Mouse (Mus musculus) intestine, embryonic 15.5 days (tissue): ENCODE measurements around the gene Stxbp3. TPM values are rescaled to one million over a fixed set of nuclear protein-coding genes. Genes with fewer than 3 reads are reported as not detected.
"Not testable (repeated sequence)": the region's sequence is repeated elsewhere in the genome, so short reads cannot be mapped to it uniquely, and the experiment has no call there.

Source experiments
- ATAC-seq: fragments of 200-750 bp; cut with Nextera tagmentation; 2 replicates; pipeline ENCODE4 v1.8.0; 2017; ENCODE audit warnings: moderate TSS enrichment, moderate library complexity
- H3K27ac ChIP-seq: fragments of 300-500 bp; sonication (generic); 2 replicates; pipeline ENCODE4 v1.5.1; 2015; ENCODE audit warnings: mild to moderate bottlenecking, inconsistent platforms
- H3K27me3 ChIP-seq: fragments of 300-500 bp; sonication (generic); replicated peaks from 2 replicates; pipeline ENCODE4 v1.6.1; 2015; ENCODE audit warnings: inconsistent platforms
- H3K36me3 ChIP-seq: fragments of 300-500 bp; sonication (generic); 2 replicates; pipeline ENCODE4 v1.6.1; 2015; ENCODE audit warnings: inconsistent platforms
- H3K4me1 ChIP-seq: fragments of 300-500 bp; sonication (generic); replicated peaks from 2 replicates; pipeline ENCODE4 v1.6.1; 2015; ENCODE audit warnings: inconsistent platforms
- H3K4me2 ChIP-seq: fragments of 300-500 bp; sonication (generic); replicated peaks from 2 replicates; pipeline ENCODE4 v1.6.1; 2015; ENCODE audit warnings: mild to moderate bottlenecking, inconsistent platforms
- H3K4me3 ChIP-seq: fragments of 300-500 bp; sonication (generic); replicated peaks from 2 replicates; pipeline ENCODE4 v1.5.1; 2015; ENCODE audit warnings: inconsistent platforms
- H3K9ac ChIP-seq: fragments of 300-500 bp; sonication (generic); 2 replicates; pipeline ENCODE4 v1.6.1; 2015; ENCODE audit warnings: inconsistent platforms
- H3K9me3 ChIP-seq: fragments of 300-500 bp; sonication (generic); 2 replicates; pipeline ENCODE4 v1.6.1; 2016; ENCODE audit warnings: inconsistent platforms
- WGBS: fragments of 180-500 bp; shearing (Covaris S2); methylation state at CpG from one replicate; pipeline ENCODE4 v1.1.7; 2015; 5-methylcytosine and 5-hydroxymethylcytosine counted together
- polyA plus RNA-seq: library from polyadenylated mRNA; unstranded; fragments of >200 nt; fragmentation: Nextera tagmentation; extraction: Ambion mirVana; gene quantifications from 2 replicates; pipeline ENCODE4 v1.2.1, GENCODE M21; 2015

Gene Stxbp3
- 44.3 and 46.0 TPM in 2 replicates for polyA plus RNA-seq

- no peaks in the 10 kb centered on the region for H3K27me3 ChIP-seq
- H3K4me3 ChIP-seq = peak within 1 kb of the TSS; percentile 86
- under 1% methylated on average over 56 of the region's 56 CpGs for WGBS
- H3K9me3 ChIP-seq = no peaks in the 10 kb centered on the region
- H3K27ac ChIP-seq = peak within 1 kb of the TSS; percentile 91
- H3K4me2 ChIP-seq = peak within 1 kb of the TSS; percentile 59
- H3K9ac ChIP-seq = peak within 1 kb of the TSS; percentile 77
- ATAC-seq = peak; percentile 98
- no peaks in the 10 kb centered on the region for H3K36me3 ChIP-seq
- peaks cover 16% of the 10 kb centered on the region; the same call in 1 of the 2 replicates for H3K4me1 ChIP-seq
These were observed at the start of gene Stxbp3 for GRCm38 (mm10) chr3:108840000-108840715. Stxbp3 (minus strand) TSS chr3:108840526.

GRCm38 (mm10) chr3:108889908-108890307, 49.6 kb upstream of the Stxbp3 start, which contains the start of gene Fndc7:
Fndc7 (minus strand) TSS chr3:108890008.
- Histone ChIP-seq H3K4me3 (no peak within 1 kb of the TSS), H3K4me2 (no peak within 1 kb of the TSS), H3K9me3 (no peaks in the 10 kb centered on the region), H3K36me3 (no peaks in the 10 kb centered on the region), H3K27me3 (no peaks in the 10 kb centered on the region), H3K4me1 (peaks cover 7% of the 10 kb centered on the region), H3K27ac (no peak within 1 kb of the TSS), H3K9ac (no peak within 1 kb of the TSS)
- no peak for ATAC-seq
- 90% methylated on average over 1 of the region's 1 CpGs for WGBS

GRCm38 (mm10) chr3:108887618-108887975, 47.3 kb upstream of the Stxbp3 start:
- no peak overlapping the region for H3K4me3 ChIP-seq
- peak overlapping the region; percentile 81; the same call in 1 of the 2 replicates for H3K27ac ChIP-seq
- no peak overlapping the region for H3K9ac ChIP-seq
- ATAC-seq = no peak
- H3K4me1 ChIP-seq = peaks cover 11% of the 10 kb centered on the region
- H3K9me3 ChIP-seq = no peaks in the 10 kb centered on the region
- H3K36me3 ChIP-seq = no peaks in the 10 kb centered on the region
- H3K4me2 ChIP-seq = no peak overlapping the region
- H3K27me3 ChIP-seq = no peaks in the 10 kb centered on the region
- WGBS = 88% methylated on average over 3 of the region's 3 CpGs

- Histone ChIP-seq H3K9me3 (no peaks in the 10 kb centered on the region), H3K36me3 (no peaks in the 10 kb centered on the region), H3K4me3 (no peak overlapping the region), H3K4me2 (no peak overlapping the region), H3K27ac (peak overlapping the region; percentile 81), H3K27me3 (no peaks in the 10 kb centered on the region), H3K9ac (no peak overlapping the region), H3K4me1 (peaks cover 11% of the 10 kb centered on the region)
- WGBS = 55% methylated on average over 12 of the region's 12 CpGs
- no peak for ATAC-seq
These were observed 46.8 kb upstream of the Stxbp3 start for GRCm38 (mm10) chr3:108886934-108887617.

- H3K4me1 ChIP-seq = peaks cover 17% of the 10 kb centered on the region
- 35% methylated on average over 9 of the region's 9 CpGs for WGBS
- no peak overlapping the region for H3K4me3 ChIP-seq
- no peaks in the 10 kb centered on the region for H3K9me3 ChIP-seq
- H3K27ac ChIP-seq = peak overlapping the region; percentile 81
- H3K9ac ChIP-seq = no peak overlapping the region
- peak; percentile 85 for ATAC-seq
- H3K4me2 ChIP-seq = peak overlapping the region; percentile 22; the same call in 1 of the 2 replicates
- H3K27me3 ChIP-seq = no peaks in the 10 kb centered on the region
- H3K36me3 ChIP-seq = no peaks in the 10 kb centered on the region
These were observed 45.6 kb upstream of the Stxbp3 start for GRCm38 (mm10) chr3:108885686-108886530.

GRCm38 (mm10) chr3:108884706-108885289, 44.5 kb upstream of the Stxbp3 start:
- no peak overlapping the region for H3K9ac ChIP-seq
- WGBS = 58% methylated on average over 8 of the region's 8 CpGs
- no peaks in the 10 kb centered on the region for H3K36me3 ChIP-seq
- no peak for ATAC-seq
- no peak overlapping the region for H3K4me3 ChIP-seq
- no peaks in the 10 kb centered on the region for H3K27me3 ChIP-seq
- peaks cover 19% of the 10 kb centered on the region for H3K4me1 ChIP-seq
- H3K4me2 ChIP-seq = no peak overlapping the region
- no peaks in the 10 kb centered on the region for H3K9me3 ChIP-seq
- H3K27ac ChIP-seq = 0 out of 2 replicates have a peak overlapping the region, but pooled peaks have one; percentile 15

- Histone ChIP-seq H3K4me3 (no peak overlapping the region), H3K9me3 (no peaks in the 10 kb centered on the region), H3K9ac (no peak overlapping the region), H3K27me3 (no peaks in the 10 kb centered on the region), H3K4me2 (no peak overlapping the region), H3K4me1 (peaks cover 22% of the 10 kb centered on the region), H3K27ac (no peak overlapping the region), H3K36me3 (no peaks in the 10 kb centered on the region)
- no peak for ATAC-seq
- 91% methylated on average over 2 of the region's 2 CpGs for WGBS
These were observed 42.7 kb upstream of the Stxbp3 start for GRCm38 (mm10) chr3:108883067-108883466.

GRCm38 (mm10) chr3:108881873-108882272, 41.5 kb upstream of the Stxbp3 start:
- WGBS = 32% methylated on average over 4 of the region's 4 CpGs
- not testable (repeated sequence) for H3K36me3 ChIP-seq, ATAC-seq, H3K4me2 ChIP-seq, H3K27ac ChIP-seq, H3K9me3 ChIP-seq, H3K9ac ChIP-seq, H3K4me3 ChIP-seq, H3K27me3 ChIP-seq
- H3K4me1 ChIP-seq = peaks cover 22% of the 10 kb centered on the region

GRCm38 (mm10) chr3:108880544-108881507, 40.5 kb upstream of the Stxbp3 start:
- H3K27ac ChIP-seq = peak overlapping the region; percentile 74
- ATAC-seq = peak; percentile 89
- peak overlapping the region; percentile 31; the same call in 1 of the 2 replicates for H3K4me2 ChIP-seq
- no peak overlapping the region for H3K4me3 ChIP-seq
- H3K4me1 ChIP-seq = peaks cover 16% of the 10 kb centered on the region; the same call in 1 of the 2 replicates
- no peaks in the 10 kb centered on the region for H3K27me3 ChIP-seq
- no peak overlapping the region for H3K9ac ChIP-seq
- no peaks in the 10 kb centered on the region for H3K9me3 ChIP-seq
- H3K36me3 ChIP-seq = no peaks in the 10 kb centered on the region
- WGBS = 36% methylated on average over 28 of the region's 28 CpGs

GRCm38 (mm10) chr3:108879836-108880435, 39.6 kb upstream of the Stxbp3 start:
- H3K4me3 ChIP-seq = no peak overlapping the region
- WGBS = 55% methylated on average over 5 of the region's 5 CpGs
- H3K27me3 ChIP-seq = no peaks in the 10 kb centered on the region
- peaks cover 15% of the 10 kb centered on the region; the same call in 1 of the 2 replicates for H3K4me1 ChIP-seq
- no peak for ATAC-seq
- no peaks in the 10 kb centered on the region for H3K9me3 ChIP-seq
- no peak overlapping the region for H3K9ac ChIP-seq
- no peaks in the 10 kb centered on the region for H3K36me3 ChIP-seq
- no peak overlapping the region for H3K27ac ChIP-seq
- no peak overlapping the region for H3K4me2 ChIP-seq
